Mouse (Mus musculus) right cerebral cortex, postnatal 25 days (tissue): Measurements from ENCODE around the gene Myo3b.
A peak's percentile ranks its signal among the peaks of the same experiment; 100 is the strongest.
"Not testable (repeated sequence)": the region's sequence is repeated elsewhere in the genome, so short reads cannot be mapped to it uniquely, and the experiment has no call there.

Experiments
- DNase-seq: peaks from one replicate; pipeline ENCODE4 v3.0.0; 2022

Gene Myo3b

GRCm38 (mm10) chr2:70202578-70203167 is 163.7 kb downstream of the Myo3b start:
- DNase-seq = no peak

GRCm38 (mm10) chr2:70208411-70208810 is 169.5 kb downstream of the Myo3b start:
- no peak for DNase-seq

GRCm38 (mm10) chr2:70209790-70210189 is 170.9 kb downstream of the Myo3b start:
- no peak for DNase-seq

GRCm38 (mm10) chr2:70210427-70211332 is 171.8 kb downstream of the Myo3b start:
- peak; percentile 39 for DNase-seq

GRCm38 (mm10) chr2:70214401-70214800 is 175.5 kb downstream of the Myo3b start:
- peak; percentile 44 for DNase-seq

GRCm38 (mm10) chr2:70217800-70218199 is 178.9 kb downstream of the Myo3b start:
- no peak for DNase-seq

GRCm38 (mm10) chr2:70218469-70218868 is 179.5 kb downstream of the Myo3b start:
- DNase-seq = no peak

GRCm38 (mm10) chr2:70226679-70227078 is 187.8 kb downstream of the Myo3b start:
- no peak for DNase-seq

- DNase-seq = not testable (repeated sequence)
These were observed 195.5 kb downstream of the Myo3b start for GRCm38 (mm10) chr2:70234450-70234849.

GRCm38 (mm10) chr2:70245981-70246380 is 207.1 kb downstream of the Myo3b start:
- DNase-seq = no peak

- no peak for DNase-seq
These were observed 209.7 kb downstream of the Myo3b start for GRCm38 (mm10) chr2:70248616-70249015.

- DNase-seq = no peak
These were observed 210.9 kb downstream of the Myo3b start for GRCm38 (mm10) chr2:70249872-70250271.

GRCm38 (mm10) chr2:70251256-70251655 is 212.3 kb downstream of the Myo3b start:
- DNase-seq = no peak

GRCm38 (mm10) chr2:70259357-70260000 is 220.6 kb downstream of the Myo3b start:
- DNase-seq = peak; percentile 18

- no peak for DNase-seq
These were observed 221.8 kb downstream of the Myo3b start for GRCm38 (mm10) chr2:70260646-70261195.

GRCm38 (mm10) chr2:70261703-70262564 is 223.0 kb downstream of the Myo3b start:
- DNase-seq = no peak

GRCm38 (mm10) chr2:70262565-70263082 is 223.7 kb downstream of the Myo3b start:
- DNase-seq = peak; percentile 36

- DNase-seq = no peak
These were observed 239.7 kb downstream of the Myo3b start for GRCm38 (mm10) chr2:70278425-70279277.

- no peak for DNase-seq
These were observed 245.2 kb downstream of the Myo3b start for GRCm38 (mm10) chr2:70284109-70284508.

GRCm38 (mm10) chr2:70291063-70291462 is 252.1 kb downstream of the Myo3b start:
- no peak for DNase-seq

GRCm38 (mm10) chr2:70292776-70293175 is 253.8 kb downstream of the Myo3b start:
- no peak for DNase-seq
